ENCODE assay signal across 15 mouse cellular contexts in genomic region chr1:193971537-193971936, GRCm38 (mm10).
"Had no signal": no experiment of that assay in that cellular context is flagged by ENCODE, and none has a peak within 500 bp of the region (broad histone marks: within the 10 kb centered on the region; RNA-seq: fewer than 3 reads in every experiment).

No protein-coding gene starts in this region.

- H3K27me3 ChIP-seq: liver, embryonic 13.5 days; midbrain, embryonic 15.5 days; neural tube, embryonic 12.5 days had no signal

- H3K27ac ChIP-seq: kidney, postnatal 0 days; left cerebral cortex, adult 2 months; liver, embryonic 13.5 days; midbrain, embryonic 15.5 days; neural tube, embryonic 12.5 days had no signal

- H3K9ac ChIP-seq: liver, embryonic 13.5 days; liver, postnatal 0 days; midbrain, embryonic 15.5 days; neural tube, embryonic 12.5 days had no signal

- H3K4me3 ChIP-seq: left cerebral cortex, adult 2 months; liver, embryonic 13.5 days; midbrain, embryonic 15.5 days; neural tube, embryonic 12.5 days had no signal

- H3K36me3 ChIP-seq: liver, embryonic 13.5 days; midbrain, embryonic 15.5 days; neural tube, embryonic 12.5 days had no signal

- H3K4me1 ChIP-seq: liver, embryonic 13.5 days; neural tube, embryonic 12.5 days had no signal

- ATAC-seq: liver, postnatal 0 days; midbrain, embryonic 15.5 days had no signal

- DNase-seq: kidney, adult 8-10 months; kidney, postnatal 4 days; liver; liver, embryonic 13.5 days; liver, postnatal 0 days; lung, postnatal 36 days; right cerebral cortex, postnatal 4 days; spleen, adult 18-20 months; thymus, adult 18-20 months; thymus, postnatal 14 days had no signal

- H3K4me2 ChIP-seq: liver, embryonic 13.5 days; midbrain, embryonic 11.5 days; midbrain, embryonic 15.5 days; neural tube, embryonic 12.5 days had no signal

- H3K9me3 ChIP-seq: liver, embryonic 13.5 days; midbrain, embryonic 15.5 days; neural tube, embryonic 12.5 days had no signal
